Mouse (Mus musculus) heart, adult 9 months (tissue): ENCODE results near the gene Acot7.
A peak's percentile ranks its signal among the peaks of the same experiment; 100 is the strongest.

ENCODE experiments used
- DNase-seq, 2 experiments: peaks; one replicate each; pipeline ENCODE4 v3.0.0; 2022; ENCODE audit warnings: low spot score in 2 of 2

Gene Acot7

GRCm38 (mm10) chr4:152151451-152151965 is 26.4 kb upstream of the Acot7 start:
- no peak for DNase-seq

GRCm38 (mm10) chr4:152151966-152152544 is 25.9 kb upstream of the Acot7 start, which contains the start of gene Espn:
Espn (minus strand) TSS chr4:152152371.
- peak in 1 of 2 experiments; percentile 52 for DNase-seq

- DNase-seq = peak; percentile 72 to 79
Observed at GRCm38 (mm10) chr4:152153771-152154177, 24.2 kb upstream of the Acot7 start.

- DNase-seq = no peak
Observed at GRCm38 (mm10) chr4:152155019-152155418, 22.9 kb upstream of the Acot7 start.

- no peak for DNase-seq
Observed at GRCm38 (mm10) chr4:152157779-152158584, 20.0 kb upstream of the Acot7 start.

GRCm38 (mm10) chr4:152158585-152159284 is 19.2 kb upstream of the Acot7 start, which contains the start of gene Hes2:
Hes2 (plus strand) TSS chr4:152158867.
- DNase-seq = no peak

- DNase-seq = no peak
Observed at GRCm38 (mm10) chr4:152159285-152159678, 18.7 kb upstream of the Acot7 start.

GRCm38 (mm10) chr4:152160748-152161147 is 17.2 kb upstream of the Acot7 start:
- DNase-seq = no peak

- no peak for DNase-seq
Observed at GRCm38 (mm10) chr4:152161601-152162000, 16.3 kb upstream of the Acot7 start.

- no peak for DNase-seq
Observed at GRCm38 (mm10) chr4:152162748-152163147, 15.2 kb upstream of the Acot7 start.

GRCm38 (mm10) chr4:152165036-152165931 is 12.7 kb upstream of the Acot7 start:
- DNase-seq = no peak

GRCm38 (mm10) chr4:152168052-152168451 is 9.9 kb upstream of the Acot7 start:
- DNase-seq = no peak

GRCm38 (mm10) chr4:152169103-152169502 is 8.8 kb upstream of the Acot7 start:
- DNase-seq = no peak

- no peak for DNase-seq
Observed at GRCm38 (mm10) chr4:152170286-152170685, 7.6 kb upstream of the Acot7 start.

- no peak for DNase-seq
Observed at GRCm38 (mm10) chr4:152171543-152171942, 6.4 kb upstream of the Acot7 start.

GRCm38 (mm10) chr4:152173041-152173440 is 4.9 kb upstream of the Acot7 start:
- peak; percentile 56 to 79 for DNase-seq

GRCm38 (mm10) chr4:152173956-152174355 is 4.0 kb upstream of the Acot7 start:
- DNase-seq = no peak

GRCm38 (mm10) chr4:152176638-152177037 is 1.3 kb upstream of the Acot7 start:
- DNase-seq = no peak

- no peak for DNase-seq
Observed at GRCm38 (mm10) chr4:152177174-152177536, 779 bp upstream of the Acot7 start.

- DNase-seq = no peak
Observed at GRCm38 (mm10) chr4:152178344-152178864, 470 bp downstream of the Acot7 start.
